Mouse (Mus musculus) large intestine, adult 2 months (tissue): ENCODE data around the gene Fdxr. TPM values are rescaled to one million over a fixed set of nuclear protein-coding genes. Genes with fewer than 3 reads are reported as not detected.
A peak's percentile ranks its signal among the peaks of the same experiment; 100 is the strongest.

ENCODE experiments used
- DNase-seq: peaks from one replicate; pipeline ENCODE4 v3.0.0-alpha.2; 2012; ENCODE audit warnings: low read depth, low spot score
- WGBS: fragments of 180-500 bp; shearing (Covaris S2); methylation state at CpG from one replicate; pipeline ENCODE4 v1.1.7; 2018; 5-methylcytosine and 5-hydroxymethylcytosine counted together
- polyA plus RNA-seq: library from polyadenylated mRNA; depleted of rRNA; stranded (reverse); fragments of >200 nt; gene quantifications from 2 replicates; pipeline ENCODE4 v1.2.3, GENCODE M21; 2012; rRNA removed

Fdxr gene
- polyA plus RNA-seq, 1 experiment = 10.0 TPM

GRCm38 (mm10) chr11:115223877-115224276, 53.0 kb downstream of the Fdxr start:
- WGBS = 83% methylated on average over 6 of the region's 6 CpGs
- DNase-seq = no peak

DNA sequence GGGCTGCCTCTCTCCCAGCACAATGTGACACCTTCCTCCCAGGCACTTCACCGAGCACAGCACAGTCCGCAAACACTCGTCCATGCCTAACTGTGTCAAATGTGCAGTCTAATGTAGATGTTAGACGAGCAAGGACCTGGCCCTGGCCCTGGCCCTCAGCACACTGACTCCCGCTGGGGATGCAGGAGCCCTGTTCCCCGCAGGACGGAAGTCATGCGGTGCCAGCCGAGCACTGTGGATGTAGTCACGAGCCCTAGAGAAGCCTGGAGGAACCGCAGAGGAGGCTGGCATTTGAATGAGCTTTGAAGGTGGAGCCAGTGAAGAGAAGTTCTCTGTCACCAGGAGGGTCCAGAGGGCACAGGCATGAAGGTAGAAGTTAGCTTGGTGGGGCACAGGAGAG, 53.4 kb downstream of the Fdxr start:
- no peak for DNase-seq
- 89% methylated on average over 11 of the region's 11 CpGs for WGBS

DNA sequence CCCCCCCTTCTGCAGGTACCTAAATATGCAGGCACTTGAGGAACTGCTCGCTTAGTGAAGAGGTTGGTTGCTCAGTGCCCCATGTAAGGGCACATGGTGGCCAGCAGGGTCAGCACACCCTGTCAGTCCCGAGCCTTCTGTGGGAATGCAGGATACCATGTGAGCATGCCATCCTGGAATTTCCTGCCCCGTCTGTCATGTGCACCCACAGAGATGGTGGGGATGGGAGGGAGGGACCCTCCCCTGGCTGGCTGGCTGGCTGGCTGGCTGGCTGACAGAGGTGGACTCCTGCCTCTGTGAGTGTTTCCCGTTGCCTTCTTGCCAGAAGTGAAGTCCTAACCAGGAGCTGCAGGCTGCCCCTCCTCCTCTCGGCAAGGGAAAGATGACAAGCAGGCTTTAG, 54.3 kb downstream of the Fdxr start:
- DNase-seq = no peak
- WGBS = 62% methylated on average over 5 of the region's 5 CpGs

DNA sequence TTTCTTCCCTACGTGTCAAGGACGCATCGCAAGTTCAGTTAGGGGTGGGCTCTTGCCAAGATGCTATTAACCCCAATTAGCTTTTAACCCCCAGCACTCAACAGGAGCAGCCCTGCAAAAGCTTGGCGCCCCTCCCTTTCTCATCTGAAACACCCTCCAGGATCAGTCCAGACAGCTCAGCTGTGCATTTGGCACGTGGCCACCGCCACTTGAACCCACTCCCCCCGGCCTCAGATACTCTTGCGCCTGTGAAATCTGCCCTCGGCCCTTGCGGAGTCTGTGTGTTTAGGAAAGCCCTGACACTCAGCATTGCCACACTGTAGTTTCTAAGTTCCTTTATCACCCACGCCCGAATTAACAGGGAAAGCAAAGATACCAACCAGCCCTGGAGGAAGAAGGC, 54.8 kb downstream of the Fdxr start:
- no peak for DNase-seq
- 66% methylated on average over 12 of the region's 12 CpGs for WGBS

GRCm38 (mm10) chr11:115219685-115220084, 57.2 kb downstream of the Fdxr start:
- WGBS = 62% methylated on average over 10 of the region's 10 CpGs
- DNase-seq = no peak

DNA sequence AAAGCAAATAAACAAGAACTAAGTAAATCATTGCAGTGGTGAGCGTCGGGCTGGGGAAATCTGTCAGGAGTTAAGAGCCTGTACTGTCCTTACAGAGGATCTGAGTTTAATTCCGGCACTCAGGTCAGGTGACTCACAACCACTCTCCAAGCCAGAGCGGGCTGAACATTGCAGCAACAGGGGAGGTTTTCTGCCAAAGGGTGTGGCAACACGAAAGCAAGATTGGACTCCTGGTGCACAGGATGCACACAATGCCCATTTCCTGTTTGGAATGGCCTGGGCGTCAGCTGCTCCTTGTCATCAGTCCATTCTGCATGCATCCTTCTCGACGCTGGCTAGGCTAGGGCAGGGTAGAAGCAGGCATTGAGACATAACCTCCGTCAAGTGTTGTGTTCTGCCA, 57.6 kb downstream of the Fdxr start:
- WGBS = 21% methylated on average over 9 of the region's 9 CpGs
- peak; percentile 58 for DNase-seq

Other genes starting within 250 kb of the Fdxr start
- 0.89 TPM in 1 of 2 replicates, not detected in the other for gene Cd300ld5, start 239.3 kb downstream of the Fdxr start, polyA plus RNA-seq
- 2.9 and 3.7 TPM in 2 replicates for gene Cd300ld3, start 228.6 kb downstream of the Fdxr start, polyA plus RNA-seq
- gene Cd300e, start 214.9 kb downstream of the Fdxr start, polyA plus RNA-seq = 0.19 and 0.59 TPM in 2 replicates
- gene Rab37, start 185.6 kb downstream of the Fdxr start, polyA plus RNA-seq = 3.5 and 4.5 TPM in 2 replicates
- gene Cd300lf, start 143.1 kb downstream of the Fdxr start, polyA plus RNA-seq = 4.8 and 6.3 TPM in 2 replicates
- 492 and 733 TPM in 2 replicates for gene Slc9a3r1, start 113.7 kb downstream of the Fdxr start, polyA plus RNA-seq
- 7.9 and 10.1 TPM in 2 replicates for gene Tmem104, start 89.6 kb downstream of the Fdxr start, polyA plus RNA-seq
- gene Nat9, start 89.2 kb downstream of the Fdxr start, polyA plus RNA-seq = 25.3 and 25.4 TPM in 2 replicates
- 0.04 TPM in 2 replicates for gene Grin2c, start 9.8 kb downstream of the Fdxr start, polyA plus RNA-seq
- 0.51 and 0.53 TPM in 2 replicates for gene Fads6, start 20.6 kb upstream of the Fdxr start, polyA plus RNA-seq
- 0.05 and 0.63 TPM in 2 replicates for gene Otop2, start 30.1 kb upstream of the Fdxr start, polyA plus RNA-seq
- 0.02 and 0.11 TPM in 2 replicates for gene Ush1g, start 45.0 kb upstream of the Fdxr start, polyA plus RNA-seq
- 0.06 and 0.12 TPM in 2 replicates for gene Otop3, start 57.7 kb upstream of the Fdxr start, polyA plus RNA-seq
- 25.7 and 34.6 TPM in 2 replicates for gene Hid1, start 90.7 kb upstream of the Fdxr start, polyA plus RNA-seq
- gene Cdr2l, start 104.9 kb upstream of the Fdxr start, polyA plus RNA-seq = 4.0 and 4.2 TPM in 2 replicates
- 77.6 and 92.0 TPM in 2 replicates for gene Mrpl58, start 126.7 kb upstream of the Fdxr start, polyA plus RNA-seq
- gene Atp5h, start 142.9 kb upstream of the Fdxr start, polyA plus RNA-seq = 177 and 188 TPM in 2 replicates
- gene Kctd2, start 143.1 kb upstream of the Fdxr start, polyA plus RNA-seq = 24.2 and 29.0 TPM in 2 replicates
- 0.86 and 1.9 TPM in 2 replicates for gene Trim80, start 163.5 kb upstream of the Fdxr start, polyA plus RNA-seq
- 74.5 and 172 TPM in 2 replicates for gene Slc16a5, start 185.4 kb upstream of the Fdxr start, polyA plus RNA-seq
- gene Armc7, start 198.6 kb upstream of the Fdxr start, polyA plus RNA-seq = 8.0 and 9.7 TPM in 2 replicates
- gene Nt5c, start 214.8 kb upstream of the Fdxr start, polyA plus RNA-seq = 144 and 157 TPM in 2 replicates
- gene Jpt1, start 237.3 kb upstream of the Fdxr start, polyA plus RNA-seq = 503 and 505 TPM in 2 replicates